Mouse (Mus musculus) heart, embryonic 11.5 days (tissue): ENCODE data around the gene Naga. TPM values are rescaled to one million over a fixed set of nuclear protein-coding genes. Genes with fewer than 3 reads are reported as not detected.
A peak's percentile ranks its signal among the peaks of the same experiment; 100 is the strongest.

Experiments
- ATAC-seq: fragments of 200-750 bp; cut with Nextera tagmentation; replicated peaks from 2 replicates; pipeline ENCODE4 v1.8.0; 2017; ENCODE audit warnings: moderate library complexity; ENCODE audit not compliant: insufficient number of reproducible peaks, low FRiP score, low TSS enrichment
- H3K27ac ChIP-seq: fragments of 300-500 bp; sonication (generic); 2 replicates; pipeline ENCODE4 v1.5.1; 2014; ENCODE audit warnings: mild to moderate bottlenecking, low read depth, low read length
- H3K27me3 ChIP-seq: fragments of 300-500 bp; sonication (generic); 2 replicates; pipeline ENCODE4 v1.6.1; 2014; ENCODE audit warnings: mild to moderate bottlenecking, low read length, mixed read lengths; ENCODE audit not compliant: control insufficient read depth, insufficient read depth
- H3K36me3 ChIP-seq: fragments of 300-500 bp; sonication (generic); 2 replicates; pipeline ENCODE4 v1.6.1; 2014; ENCODE audit warnings: mild to moderate bottlenecking, low read length, moderate library complexity, mixed read lengths; ENCODE audit not compliant: control insufficient read depth, insufficient read depth
- H3K4me1 ChIP-seq: fragments of 300-500 bp; sonication (generic); 2 replicates; pipeline ENCODE4 v1.6.1; 2014; ENCODE audit warnings: low read length; ENCODE audit not compliant: control insufficient read depth, insufficient read depth
- H3K4me2 ChIP-seq: fragments of 300-500 bp; sonication (generic); 2 replicates; pipeline ENCODE4 v1.6.1; 2014; ENCODE audit warnings: mild to moderate bottlenecking, moderate library complexity
- H3K4me3 ChIP-seq: fragments of 300-500 bp; sonication (generic); 2 replicates; pipeline ENCODE4 v1.5.1; 2014; ENCODE audit warnings: low read depth, low read length
- H3K9ac ChIP-seq: fragments of 300-500 bp; sonication (generic); 2 replicates; pipeline ENCODE4 v1.6.1; 2014; ENCODE audit warnings: mild to moderate bottlenecking, low read depth, low read length, moderate library complexity
- H3K9me3 ChIP-seq: fragments of 300-500 bp; sonication (generic); replicated peaks from 2 replicates; pipeline ENCODE4 v1.6.1; 2016; ENCODE audit warnings: low read length; ENCODE audit not compliant: control insufficient read depth
- WGBS: fragments of 180-500 bp; shearing (Covaris S2); extraction: QIAGEN DNeasy Blood & Tissue Kit; methylation state at CpG from one replicate; pipeline ENCODE4 v1.1.7; 2014; ENCODE audit not compliant: insufficient replicate concordance; 5-methylcytosine and 5-hydroxymethylcytosine counted together
- polyA plus RNA-seq: library from polyadenylated mRNA; unstranded; fragments of >200 nt; fragmentation: Nextera tagmentation; extraction: Ambion mirVana; gene quantifications from 2 replicates; pipeline ENCODE4 v1.2.1, GENCODE M21; 2014

Naga gene
- polyA plus RNA-seq, 1 experiment from 2014 or later, result 38.7 TPM

DNA sequence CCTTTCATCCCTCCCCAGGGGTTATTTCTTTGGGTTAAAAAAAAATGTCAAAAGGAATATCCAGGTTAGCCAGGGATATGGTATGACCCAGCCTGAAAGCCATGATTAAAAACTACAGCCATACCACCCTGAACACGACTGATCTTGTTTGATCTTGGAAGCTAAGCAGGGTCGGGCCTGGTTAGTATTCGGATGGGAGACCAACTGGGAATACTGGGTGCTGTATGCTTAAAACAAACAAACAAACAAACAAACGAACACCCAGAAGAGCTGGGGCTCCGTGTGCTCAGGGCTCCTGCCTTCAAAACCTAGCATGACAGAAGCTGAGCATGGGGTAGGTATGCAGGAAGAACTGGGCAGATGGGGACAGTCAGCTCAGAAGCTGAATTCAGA, 3.8 kb upstream of the Naga start:
- no peak for ATAC-seq
- Histone ChIP-seq H3K36me3 (no peaks in the 10 kb centered on the region), H3K4me1 (peaks cover 34% of the 10 kb centered on the region)

DNA sequence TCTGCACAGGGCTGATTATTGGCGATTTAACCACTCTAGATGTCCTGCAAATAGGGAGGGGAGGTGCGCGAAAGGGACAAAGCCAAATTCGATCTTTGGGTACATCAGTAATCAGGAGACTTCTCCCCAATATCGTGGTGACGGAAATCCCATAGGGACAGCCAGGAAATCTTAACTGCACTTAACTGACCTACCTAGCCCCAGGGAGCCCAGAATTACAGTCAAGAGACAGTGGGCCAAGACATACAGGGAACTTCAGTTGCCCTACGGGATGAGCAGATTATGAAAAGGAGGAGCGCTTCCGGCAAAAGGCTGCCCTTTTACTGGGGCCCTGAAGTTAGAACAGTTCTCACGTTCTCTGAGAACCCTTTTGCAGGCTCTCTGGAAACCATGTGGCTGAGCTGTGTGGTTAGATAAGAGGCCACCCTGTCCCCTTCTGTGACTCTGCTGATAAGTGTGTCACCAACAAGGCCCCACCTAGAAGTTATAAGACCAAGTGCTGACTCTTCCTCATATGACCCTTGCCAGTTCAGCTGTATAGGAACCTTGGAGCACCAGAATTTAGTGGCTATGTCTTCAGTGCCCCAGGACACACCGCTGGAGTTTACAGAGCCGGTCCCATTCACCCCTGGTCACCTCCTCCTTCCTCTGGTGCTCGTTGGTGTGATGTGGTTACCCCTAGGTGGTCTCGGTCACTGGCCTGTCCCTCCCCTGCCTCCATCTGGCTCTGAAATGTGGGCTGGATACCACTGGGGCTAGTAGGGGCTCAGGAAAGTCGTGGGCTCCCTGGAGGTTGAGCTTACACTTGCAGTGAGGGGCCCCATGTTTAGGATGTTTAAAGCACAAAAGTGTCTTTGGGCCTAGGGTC, 3.2 kb upstream of the Naga start:
- no peaks in the 10 kb centered on the region for H3K9me3 ChIP-seq
- H3K27me3 ChIP-seq, result no peaks in the 10 kb centered on the region
- 35% methylated on average over 15 of the region's 15 CpGs for WGBS
- peaks cover 34% of the 10 kb centered on the region for H3K4me1 ChIP-seq
- peak; percentile 24 for ATAC-seq
- H3K27ac ChIP-seq, result peak overlapping the region; percentile 94
- peak overlapping the region; percentile 89 for H3K4me2 ChIP-seq
- H3K36me3 ChIP-seq, result no peaks in the 10 kb centered on the region
- H3K4me3 ChIP-seq, result peak overlapping the region; percentile 51
- H3K9ac ChIP-seq, result peak overlapping the region; percentile 84

More for the DNA sequence above, 3.8 kb upstream of the Naga start:
- peak overlapping the region; percentile 51 for H3K4me3 ChIP-seq
- peak overlapping the region; percentile 94 for H3K27ac ChIP-seq
- WGBS, result 68% methylated on average over 5 of the region's 5 CpGs
- no peaks in the 10 kb centered on the region for H3K27me3 ChIP-seq
- H3K9me3 ChIP-seq, result no peaks in the 10 kb centered on the region
- H3K9ac ChIP-seq, result peak overlapping the region; percentile 84; the same call in 1 of the 2 replicates
- peak overlapping the region; percentile 89 for H3K4me2 ChIP-seq

DNA sequence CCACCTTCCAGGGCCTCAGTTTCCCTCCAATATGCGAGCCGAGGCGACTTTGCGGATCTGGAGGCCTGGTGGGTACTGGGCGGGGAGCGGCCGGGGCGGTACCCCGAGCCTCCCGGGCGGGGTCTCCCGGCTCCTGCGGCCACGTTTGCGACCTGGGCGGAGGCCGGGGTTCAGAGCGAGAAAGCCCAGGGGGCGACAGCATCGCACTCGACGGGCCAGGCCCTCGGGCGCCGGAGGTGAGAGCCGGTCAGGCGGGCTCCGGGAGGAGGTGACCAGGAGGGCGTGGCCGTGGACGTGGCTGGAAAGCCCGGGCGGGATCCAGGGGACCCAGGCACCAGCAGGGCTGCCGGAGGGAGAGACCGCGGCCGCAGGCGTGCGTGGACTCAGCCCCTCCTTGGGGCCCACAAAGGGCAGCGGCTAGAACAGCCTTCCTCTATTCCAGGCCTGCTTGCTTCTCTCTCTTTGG, 2.3 kb upstream of the Naga start:
- H3K36me3 ChIP-seq, result peaks cover 3% of the 10 kb centered on the region; the same call in 1 of the 2 replicates
- WGBS, result 1% methylated on average over 38 of the region's 40 CpGs
- H3K4me2 ChIP-seq, result peak overlapping the region; percentile 89
- H3K4me1 ChIP-seq, result peaks cover 34% of the 10 kb centered on the region
- ATAC-seq, result peak; percentile 47
- peak overlapping the region; percentile 94 for H3K27ac ChIP-seq
- H3K27me3 ChIP-seq, result no peaks in the 10 kb centered on the region
- peak overlapping the region; percentile 84 for H3K9ac ChIP-seq
- H3K4me3 ChIP-seq, result peak overlapping the region; percentile 51
- no peaks in the 10 kb centered on the region for H3K9me3 ChIP-seq

DNA sequence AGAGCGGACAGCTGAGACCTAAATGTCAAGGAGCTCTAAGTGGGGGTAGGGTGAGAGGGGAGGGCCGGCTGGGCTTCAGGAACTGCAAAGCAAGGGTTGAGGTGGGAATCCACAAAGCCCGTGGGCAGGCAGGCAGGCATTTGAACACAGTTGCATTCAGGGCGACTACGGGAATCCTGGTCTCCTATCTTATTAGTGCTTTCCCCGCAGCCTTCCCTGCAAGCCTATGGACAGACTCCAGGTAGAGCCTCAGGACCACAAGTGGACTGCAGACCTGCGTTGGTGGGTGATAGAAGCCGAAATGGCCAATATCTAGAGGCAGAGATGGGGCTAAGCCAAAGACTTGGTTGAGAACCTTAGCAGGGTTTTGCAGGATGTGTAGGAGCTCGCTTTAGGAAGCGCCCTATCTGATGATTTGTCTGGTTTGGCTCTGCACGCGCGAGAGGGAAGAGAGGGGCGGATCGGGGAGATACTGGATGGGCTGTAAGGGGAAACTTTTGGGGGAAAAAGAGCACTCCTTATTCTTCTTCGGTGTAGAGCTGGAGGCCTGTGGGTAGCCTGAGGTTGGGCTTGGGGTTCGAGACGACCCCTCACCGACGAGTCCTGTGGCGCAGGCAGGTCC, 1.8 kb upstream of the Naga start:
- Histone ChIP-seq H3K4me1 (peaks cover 34% of the 10 kb centered on the region), H3K27me3 (no peaks in the 10 kb centered on the region), H3K4me3 (peak overlapping the region; percentile 51), H3K4me2 (peak overlapping the region; percentile 89), H3K9me3 (no peaks in the 10 kb centered on the region), H3K9ac (peak overlapping the region; percentile 84), H3K27ac (peak overlapping the region; percentile 94), H3K36me3 (peaks cover 6% of the 10 kb centered on the region; the same call in 1 of the 2 replicates)
- ATAC-seq, result no peak
- 26% methylated on average over 21 of the region's 21 CpGs for WGBS

DNA sequence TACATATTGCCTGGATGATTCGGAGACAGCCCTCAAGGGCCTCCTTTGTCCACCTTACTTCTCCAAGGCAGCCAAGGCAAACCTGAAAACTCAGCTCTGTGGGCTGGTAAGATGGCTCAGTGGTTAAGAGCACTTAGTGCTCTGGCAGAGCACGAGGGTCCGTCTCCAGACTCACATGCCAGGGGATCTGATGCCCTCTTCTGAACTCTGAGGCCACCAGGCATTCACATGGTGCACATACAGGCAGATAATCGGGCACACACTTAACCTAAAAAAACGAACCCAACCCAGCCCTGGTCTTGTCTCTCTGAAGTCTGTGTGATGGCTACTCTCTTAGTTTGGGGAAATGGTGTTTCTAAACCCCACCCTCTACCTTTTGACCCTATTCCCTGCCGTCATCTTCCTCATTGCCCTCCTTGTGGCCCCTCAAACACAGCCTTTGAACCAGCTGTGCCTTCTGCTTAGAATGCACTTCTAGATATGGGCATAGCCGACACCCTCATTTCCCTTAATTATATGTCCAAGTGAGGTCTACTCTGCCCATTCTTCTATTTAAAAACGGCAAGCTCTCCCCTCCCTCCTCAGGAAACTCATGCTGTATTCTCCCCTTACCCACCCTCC, 1.0 kb upstream of the Naga start:
- Histone ChIP-seq H3K4me2 (peak overlapping the region; percentile 89; the same call in 1 of the 2 replicates), H3K9ac (peak overlapping the region; percentile 48; the same call in 1 of the 2 replicates), H3K27ac (peak overlapping the region; percentile 94), H3K36me3 (peaks cover 6% of the 10 kb centered on the region; the same call in 1 of the 2 replicates), H3K4me1 (peaks cover 34% of the 10 kb centered on the region), H3K9me3 (no peaks in the 10 kb centered on the region), H3K4me3 (no peak overlapping the region), H3K27me3 (no peaks in the 10 kb centered on the region)
- ATAC-seq, result no peak
- 63% methylated on average over 8 of the region's 8 CpGs for WGBS

DNA sequence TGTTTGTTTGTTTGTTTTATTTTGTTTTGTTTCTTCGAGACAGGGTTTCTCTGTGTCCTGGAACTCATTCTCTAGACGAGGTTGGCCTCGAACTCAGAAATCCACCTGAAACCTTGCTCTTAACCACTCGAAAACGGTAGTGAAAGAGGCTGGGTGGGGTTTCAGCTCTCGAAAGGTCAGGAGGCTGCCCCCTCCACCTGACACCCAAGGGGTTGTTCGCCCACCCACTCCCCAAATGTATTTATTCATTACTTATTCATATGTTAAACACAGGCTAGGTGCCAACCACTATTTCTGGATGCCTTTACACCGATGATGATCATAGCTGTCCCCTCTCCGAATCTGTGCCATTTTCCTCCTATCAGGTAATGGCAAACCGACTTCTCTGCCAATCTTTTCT, 425 bp upstream of the Naga start:
- WGBS, result 57% methylated on average over 10 of the region's 10 CpGs

DNA sequence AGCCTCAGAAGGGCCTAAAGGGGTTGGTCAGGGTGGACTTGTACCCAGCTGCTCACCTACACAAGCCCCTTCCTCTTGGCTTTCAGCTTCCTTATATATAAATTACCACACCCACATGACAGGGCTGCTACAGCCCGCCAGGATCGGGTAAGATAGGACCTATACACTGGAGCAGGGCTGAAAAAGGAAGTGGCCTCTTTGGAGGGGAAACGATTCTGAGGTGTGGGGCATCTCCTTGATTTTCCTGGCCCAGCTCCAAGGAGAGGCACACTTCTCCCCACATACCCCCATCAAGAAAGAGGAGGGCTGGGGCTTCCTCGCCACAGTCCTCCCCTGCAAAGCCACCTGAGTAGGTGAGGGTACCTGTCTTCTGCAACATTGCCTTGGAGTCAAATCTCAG, 850 bp downstream of the Naga start:
- H3K9ac ChIP-seq, result peak overlapping the region; percentile 74
- WGBS, result 35% methylated on average over 4 of the region's 4 CpGs
- no peak for ATAC-seq
- no peaks in the 10 kb centered on the region for H3K27me3 ChIP-seq
- peak overlapping the region; percentile 63 for H3K4me3 ChIP-seq
- peaks cover 34% of the 10 kb centered on the region for H3K4me1 ChIP-seq
- H3K27ac ChIP-seq, result no peak overlapping the region
- H3K9me3 ChIP-seq, result no peaks in the 10 kb centered on the region
- peaks cover 8% of the 10 kb centered on the region for H3K36me3 ChIP-seq
- peak overlapping the region; percentile 83 for H3K4me2 ChIP-seq

More for the DNA sequence above, 425 bp upstream of the Naga start:
- Histone ChIP-seq H3K9me3 (no peaks in the 10 kb centered on the region), H3K9ac (peak overlapping the region; percentile 74; the same call in 1 of the 2 replicates), H3K4me2 (peak overlapping the region; percentile 83), H3K27ac (peak overlapping the region; percentile 94), H3K27me3 (no peaks in the 10 kb centered on the region), H3K4me1 (peaks cover 34% of the 10 kb centered on the region), H3K4me3 (peak overlapping the region; percentile 63), H3K36me3 (peaks cover 6% of the 10 kb centered on the region)
- ATAC-seq, result no peak

DNA sequence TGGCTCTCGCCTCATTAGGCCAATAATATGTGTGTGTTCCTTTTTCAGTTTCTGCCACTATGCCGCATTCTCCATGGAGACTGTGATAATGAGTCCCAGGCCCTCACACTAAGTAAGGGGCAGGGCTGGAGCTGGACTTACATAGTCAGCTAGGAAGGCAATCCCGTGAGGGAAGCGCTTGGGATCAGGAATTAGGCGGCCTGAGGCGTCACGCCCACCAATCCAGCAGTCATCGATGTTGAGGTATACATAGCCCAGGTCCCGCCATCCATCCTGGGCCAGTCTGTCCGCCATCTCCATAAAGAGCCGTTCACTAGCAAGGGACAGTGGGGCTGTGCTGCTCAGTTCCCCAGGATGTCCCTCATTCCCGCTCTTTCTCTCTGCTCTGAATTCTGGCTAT, 2.1 kb downstream of the Naga start:
- Histone ChIP-seq H3K27me3 (no peaks in the 10 kb centered on the region), H3K4me1 (peaks cover 27% of the 10 kb centered on the region), H3K27ac (no peak overlapping the region), H3K36me3 (peaks cover 8% of the 10 kb centered on the region), H3K4me3 (no peak overlapping the region), H3K4me2 (no peak overlapping the region), H3K9me3 (no peaks in the 10 kb centered on the region), H3K9ac (no peak overlapping the region)
- ATAC-seq, result no peak
- 86% methylated on average over 12 of the region's 12 CpGs for WGBS
